Mouse (Mus musculus) limb, embryonic 10.5 days (tissue): ENCODE data around the gene Cit. TPM values are rescaled to one million over a fixed set of nuclear protein-coding genes. Genes with fewer than 3 reads are reported as not detected.

ENCODE experiments used
- DNase-seq: peaks from one replicate; pipeline ENCODE4 v3.0.0-alpha.2; 2017; ENCODE audit warnings: low spot score
- H3K27ac ChIP-seq: fragments of 300-500 bp; sonication (generic); 2 replicates; pipeline ENCODE4 v1.5.1; 2016; ENCODE audit warnings: mild to moderate bottlenecking
- H3K27me3 ChIP-seq: fragments of 300-500 bp; sonication (generic); 2 replicates; pipeline ENCODE4 v1.6.1; 2016; ENCODE audit warnings: low read depth, mild to moderate bottlenecking; ENCODE audit not compliant: poor library complexity, severe bottlenecking
- H3K36me3 ChIP-seq: fragments of 300-500 bp; sonication (generic); 2 replicates; pipeline ENCODE4 v1.6.1; 2016; ENCODE audit warnings: mild to moderate bottlenecking, moderate library complexity
- H3K4me1 ChIP-seq: fragments of 300-500 bp; sonication (generic); 2 replicates; pipeline ENCODE4 v1.6.1; 2016
- H3K4me3 ChIP-seq: fragments of 300-500 bp; sonication (generic); 2 replicates; pipeline ENCODE4 v1.5.1; 2016; ENCODE audit warnings: mild to moderate bottlenecking, moderate library complexity
- H3K9me3 ChIP-seq: fragments of 300-500 bp; sonication (generic); replicated peaks from 2 replicates; pipeline ENCODE4 v1.6.1; 2016; ENCODE audit warnings: mild to moderate bottlenecking
- WGBS: fragments of 180-500 bp; shearing (Covaris S2); methylation state at CpG from one replicate; pipeline ENCODE4 v1.1.7; 2016; 5-methylcytosine and 5-hydroxymethylcytosine counted together
- polyA plus RNA-seq: library from polyadenylated mRNA; unstranded; fragments of >200 nt; fragmentation: Nextera tagmentation; extraction: Ambion mirVana; gene quantifications from 2 replicates; pipeline ENCODE4 v1.2.1, GENCODE M21; 2016

The Cit gene
- polyA plus RNA-seq, 1 experiment from 2014 or later, result 39.4 TPM

DNA sequence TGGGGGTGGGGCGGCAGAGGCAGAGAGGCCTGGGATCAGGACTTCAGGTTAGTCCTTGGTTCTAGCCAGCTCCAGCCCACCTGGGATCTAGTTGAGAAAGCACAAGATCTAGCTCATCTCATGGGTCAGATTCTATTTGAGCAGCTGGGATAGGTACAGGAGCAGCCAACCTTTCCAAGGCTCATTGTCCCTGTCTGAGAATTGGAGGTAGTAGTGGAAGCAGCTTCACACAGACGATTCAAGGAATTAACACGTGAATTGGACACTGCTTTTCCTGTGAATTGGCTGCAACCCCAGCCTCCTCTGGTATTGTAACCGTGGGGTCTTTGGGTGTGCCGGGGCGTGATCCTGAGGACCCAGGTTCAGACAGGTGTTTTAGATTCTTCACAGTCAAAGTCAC is 207.7 kb downstream of the Cit start:
- 64% methylated on average over 6 of the region's 6 CpGs for WGBS
- Histone ChIP-seq H3K9me3 (no peaks in the 10 kb centered on the region), H3K27me3 (no peaks in the 10 kb centered on the region), H3K27ac (no peak overlapping the region), H3K4me1 (no peaks in the 10 kb centered on the region), H3K36me3 (no peaks in the 10 kb centered on the region), H3K4me3 (no peak overlapping the region)
- DNase-seq, result no peak

Other genes starting within 250 kb of the Cit start
- gene Rab35, start 213.4 kb upstream of the Cit start, polyA plus RNA-seq, result 14.9 and 15.4 TPM in 2 replicates
- 7.1 and 8.3 TPM in 2 replicates for gene Bicdl1, start 113.7 kb upstream of the Cit start, polyA plus RNA-seq
- gene Prkab1, start 179.2 kb downstream of the Cit start, polyA plus RNA-seq, result 84.0 and 84.8 TPM in 2 replicates
- gene Tmem233, start 238.0 kb downstream of the Cit start, polyA plus RNA-seq, result not detected in 2 replicates